Mouse (Mus musculus) megakaryocyte, adult 5-6 weeks (primary cell): ENCODE measurements around the gene Trem1. TPM values are rescaled to one million over a fixed set of nuclear protein-coding genes. Genes with fewer than 3 reads are reported as not detected.

ENCODE experiments used
- ATAC-seq: 2 replicates; pipeline ENCODE4 v1.8.0; 2016; ENCODE audit warnings: mild to moderate bottlenecking, inconsistent platforms; ENCODE audit not compliant: poor library complexity, severe bottlenecking
- total RNA-seq, 2 experiments: library from RNA; stranded (forward) in 1 of 2; stranded (reverse) in 1 of 2; fragments of 153-499, 151-499 nt in 1 of 2; fragments of 221-1000, 200-1000 nt in 1 of 2; gene quantifications; 2 replicates each; pipeline versions ENCODE4 v1.2.3 to v1.2.4; 2015 to 2017

The Trem1 gene
- total RNA-seq (2015) (5.4 and 6.6 TPM in 2 replicates), total RNA-seq (2017) (18.9 and 19.2 TPM in 2 replicates)

DNA sequence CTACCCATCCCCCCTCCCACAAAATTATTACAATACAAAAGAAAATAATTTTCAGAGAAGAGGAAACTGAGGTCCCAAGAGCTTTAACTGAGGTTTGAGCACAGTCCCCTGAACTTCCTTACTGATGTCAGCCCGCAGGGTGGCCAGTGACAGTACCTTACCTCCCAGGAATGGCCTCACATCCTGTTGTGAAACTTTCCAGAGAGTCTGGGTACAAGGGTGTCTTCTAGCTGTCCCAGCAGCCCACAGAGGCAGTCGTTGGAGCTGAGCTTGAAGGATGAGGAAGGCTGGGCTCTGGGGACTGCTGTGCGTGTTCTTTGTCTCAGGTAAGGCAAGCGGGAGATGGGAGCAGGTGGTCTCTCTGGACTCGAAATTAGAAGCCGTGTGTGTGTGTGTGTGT is at the start of gene Trem1:
Gene Trem1 (plus strand): TSS at position 251 of the 400 bp plus-strand sequence.
- ATAC-seq: peak; percentile 86

DNA sequence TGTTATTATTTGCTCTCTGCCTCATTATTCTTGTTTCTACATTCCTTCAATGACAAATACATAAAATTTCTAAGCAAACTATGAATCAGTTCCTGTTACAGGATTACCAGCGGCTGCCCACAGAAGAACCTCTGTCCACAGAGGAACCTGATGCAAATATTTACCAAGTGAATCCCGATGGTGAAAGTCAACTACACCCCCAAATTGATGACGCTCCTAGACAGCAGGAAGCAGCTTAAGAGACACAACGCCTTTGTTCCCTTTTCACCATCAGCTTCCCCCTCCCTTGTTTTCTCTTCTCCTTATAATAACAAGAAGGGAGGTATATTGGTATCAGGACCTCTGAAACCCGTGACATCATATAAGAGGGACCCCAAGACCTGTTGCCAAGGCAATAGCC is 47.3 kb upstream of the Trem1 start:
- ATAC-seq: peak; percentile 98

DNA sequence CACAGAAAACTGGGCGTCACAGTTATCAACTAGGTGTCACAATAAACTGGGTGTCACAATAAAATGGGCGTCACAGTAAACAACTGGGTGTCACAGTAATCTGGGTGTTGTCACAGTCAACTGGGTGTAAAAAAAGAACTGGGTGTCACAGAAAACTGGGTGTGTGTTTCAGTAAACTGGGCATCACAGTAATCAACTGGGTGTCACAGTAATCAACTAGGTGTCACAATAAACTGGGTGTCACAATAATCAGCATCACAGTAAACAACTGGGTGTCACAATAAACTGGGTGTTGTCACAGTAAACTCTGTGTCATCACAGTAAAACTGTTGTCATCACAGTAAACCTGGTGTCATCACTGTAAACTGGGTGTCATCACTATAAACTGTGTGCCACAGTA is 40.2 kb upstream of the Trem1 start:
- peak; percentile 46 for ATAC-seq

DNA sequence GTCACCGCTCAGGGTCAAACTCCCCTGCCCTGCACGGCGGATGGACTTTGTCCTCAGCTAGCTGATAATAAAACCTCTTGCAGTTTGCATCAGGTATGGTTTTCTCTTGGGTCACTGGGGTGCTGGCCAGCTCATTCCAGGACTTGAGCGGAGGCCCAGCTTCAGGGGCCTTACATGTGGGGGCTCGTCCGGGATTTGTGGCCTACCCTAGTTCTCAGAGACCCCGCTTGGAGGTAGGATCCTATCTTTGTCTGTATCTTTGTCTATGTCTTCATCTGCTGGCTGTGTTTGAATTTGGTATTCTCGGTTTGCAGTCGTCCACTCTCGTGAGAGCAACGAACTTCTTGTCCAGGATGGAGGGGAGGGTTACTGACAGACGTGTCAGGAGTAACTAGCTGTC is 29.5 kb upstream of the Trem1 start:
- ATAC-seq: no peak

DNA sequence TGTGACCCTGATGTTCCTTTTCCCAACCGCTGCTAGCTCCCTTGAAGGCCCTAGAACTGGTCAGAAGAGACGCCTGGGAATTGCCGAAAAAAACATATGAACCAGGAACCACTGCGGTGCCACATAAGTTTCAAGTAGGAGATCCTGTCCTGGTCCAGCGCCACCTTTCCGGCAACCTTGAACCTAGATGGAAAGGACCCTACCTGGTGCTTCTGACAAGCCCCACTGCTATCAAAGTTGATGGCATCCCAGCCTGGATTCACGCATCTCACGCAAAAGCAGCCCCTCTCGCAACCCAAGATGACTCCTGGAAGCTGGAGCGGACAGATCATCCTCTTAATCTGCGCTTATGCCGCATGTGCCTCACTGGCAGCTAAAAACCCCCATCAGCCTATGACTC is 20.0 kb upstream of the Trem1 start:
- no peak for ATAC-seq

DNA sequence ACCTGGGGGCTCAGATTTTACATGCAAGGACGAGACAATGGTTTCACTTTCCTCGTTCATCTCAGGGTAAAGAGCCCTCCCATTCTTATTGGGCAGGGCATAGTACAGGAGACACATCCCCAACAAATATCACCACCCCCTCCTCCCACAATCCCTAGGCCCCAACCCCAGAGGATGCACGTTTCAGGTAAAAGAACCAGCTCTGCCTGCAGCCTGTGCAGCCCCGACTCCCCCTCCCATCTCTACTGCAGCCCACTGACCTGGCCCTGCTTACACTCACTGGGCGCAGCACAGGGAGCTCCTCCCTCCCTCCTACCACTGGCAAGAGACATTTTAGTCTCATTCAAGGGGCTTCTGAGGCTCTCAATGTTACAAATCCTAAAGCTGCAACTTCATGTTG is 19.1 kb upstream of the Trem1 start:
- ATAC-seq: no peak

DNA sequence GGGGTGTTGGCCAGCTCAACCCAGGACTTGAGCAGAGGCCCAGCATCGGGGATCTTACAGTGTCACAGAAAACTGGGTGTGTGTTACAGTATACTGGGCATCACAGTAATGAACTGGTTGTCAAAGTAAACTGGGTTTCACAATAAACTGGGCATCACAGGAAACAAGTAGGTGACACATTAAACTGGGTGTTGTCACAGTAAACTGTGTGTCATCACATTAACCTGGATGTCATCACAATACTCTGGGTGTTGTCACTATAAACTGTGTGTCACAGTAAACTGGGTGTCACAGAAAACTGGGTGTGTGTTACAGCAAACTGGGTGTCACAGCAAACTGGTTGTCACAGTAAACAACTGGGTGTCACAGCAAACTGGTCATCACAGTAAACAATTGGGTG is 17.1 kb upstream of the Trem1 start:
- ATAC-seq: peak; percentile 90

DNA sequence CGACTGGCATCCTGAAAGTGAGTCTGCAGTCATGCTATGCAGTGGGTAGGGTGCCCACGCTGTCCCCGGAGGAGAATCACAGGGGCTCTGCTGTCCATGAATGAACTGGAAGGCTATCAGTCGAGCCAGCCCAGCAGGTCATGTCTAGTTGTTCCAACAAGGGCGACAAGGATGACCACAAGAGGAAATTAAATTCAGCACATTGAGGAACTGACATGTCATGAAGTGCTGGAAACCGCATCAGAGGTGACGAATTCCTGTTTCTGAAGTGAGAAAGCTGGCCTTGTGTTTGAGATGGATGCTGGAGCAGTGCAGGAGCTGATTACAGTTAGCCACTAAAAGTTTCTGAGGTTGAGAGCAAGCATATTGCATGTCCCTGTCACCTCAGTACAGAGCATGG is 1.9 kb upstream of the Trem1 start:
- ATAC-seq: peak; percentile 56

DNA sequence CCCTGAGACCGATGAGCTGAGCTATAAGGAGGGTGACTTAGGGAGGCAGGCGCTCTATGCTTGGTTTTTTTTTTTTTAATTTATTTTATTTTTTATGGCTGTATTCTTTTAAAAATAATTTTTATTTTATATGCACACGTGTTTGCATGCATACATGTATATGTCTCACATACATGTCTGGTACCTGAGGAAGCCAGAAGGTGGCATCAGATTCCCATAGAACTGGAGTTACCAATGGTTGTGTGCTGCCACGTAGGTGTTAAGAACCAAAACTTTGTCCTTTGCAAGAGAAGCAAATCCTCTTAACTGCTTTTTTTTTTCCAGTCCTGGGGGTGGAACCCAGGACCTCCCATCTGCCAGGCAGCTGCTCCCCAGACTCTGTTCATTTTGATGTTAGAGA is 1.2 kb downstream of the Trem1 start:
- no peak for ATAC-seq

DNA sequence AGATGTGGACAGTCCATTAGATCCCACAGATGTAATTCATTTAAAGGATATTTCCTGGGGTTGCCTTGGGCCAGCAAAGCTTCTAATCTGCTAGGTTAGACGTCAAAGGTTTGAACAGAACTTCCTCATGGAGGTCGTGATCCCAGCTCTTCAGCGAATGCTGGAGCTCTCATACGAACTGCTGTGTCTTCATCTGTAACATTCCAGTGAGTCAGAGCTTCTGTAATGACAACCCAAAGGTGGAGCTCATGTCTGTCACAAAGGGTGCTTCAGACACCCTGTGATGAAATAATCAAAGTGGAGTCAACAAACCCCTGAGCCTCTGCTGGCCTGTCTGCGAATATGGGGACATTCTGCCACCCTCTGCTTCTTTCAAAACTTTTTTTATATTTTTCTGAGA is 2.0 kb downstream of the Trem1 start:
- peak; percentile 22 for ATAC-seq

DNA sequence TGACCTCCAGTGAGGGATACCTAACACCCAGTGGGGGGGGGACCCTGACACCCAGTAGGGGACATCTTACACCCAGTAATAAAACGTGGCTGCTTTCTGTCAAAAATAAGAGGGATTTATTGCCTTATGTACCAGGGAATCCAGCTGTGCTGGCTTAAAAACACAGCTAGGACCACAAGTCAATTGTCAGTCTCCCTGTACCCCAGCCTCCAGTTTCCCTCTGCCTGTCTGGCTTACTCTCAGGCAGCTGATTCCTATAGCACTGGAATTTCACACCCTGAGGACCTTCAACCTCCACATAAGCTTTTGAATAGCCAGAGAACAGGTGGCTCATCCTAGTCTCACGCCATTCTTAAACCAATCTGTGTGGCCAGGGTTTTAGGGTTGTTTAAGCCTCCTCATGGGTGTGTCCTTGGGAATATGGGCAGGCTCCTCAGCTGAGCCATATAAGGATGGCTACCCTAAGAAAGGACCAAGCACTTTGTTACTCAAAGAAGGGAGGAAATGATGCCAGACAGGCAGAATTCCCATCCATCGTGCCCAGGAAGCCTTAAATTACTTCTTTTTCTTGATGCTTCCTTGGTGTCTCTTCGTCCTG is 3.3 kb downstream of the Trem1 start:
- no peak for ATAC-seq

DNA sequence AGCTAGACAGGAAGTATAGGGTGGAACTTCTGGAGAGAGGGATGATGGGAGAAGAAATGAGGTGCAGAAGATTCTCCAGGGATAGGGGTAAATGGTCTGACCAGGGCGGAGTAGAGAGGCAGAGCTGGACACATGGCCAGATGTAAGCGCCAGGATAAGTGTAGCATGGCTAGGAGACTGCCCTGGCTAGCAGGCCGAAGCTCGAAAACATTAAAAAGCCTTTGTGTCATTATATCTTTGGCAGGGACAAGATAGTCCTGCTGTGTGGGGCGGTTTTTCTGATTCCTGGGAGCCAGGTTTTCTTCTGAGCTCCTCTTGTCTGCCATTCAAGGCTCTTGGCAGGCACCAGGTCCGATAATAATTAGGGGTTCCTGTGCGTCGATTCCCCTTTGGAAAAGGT is 5.1 kb downstream of the Trem1 start:
- ATAC-seq: no peak

DNA sequence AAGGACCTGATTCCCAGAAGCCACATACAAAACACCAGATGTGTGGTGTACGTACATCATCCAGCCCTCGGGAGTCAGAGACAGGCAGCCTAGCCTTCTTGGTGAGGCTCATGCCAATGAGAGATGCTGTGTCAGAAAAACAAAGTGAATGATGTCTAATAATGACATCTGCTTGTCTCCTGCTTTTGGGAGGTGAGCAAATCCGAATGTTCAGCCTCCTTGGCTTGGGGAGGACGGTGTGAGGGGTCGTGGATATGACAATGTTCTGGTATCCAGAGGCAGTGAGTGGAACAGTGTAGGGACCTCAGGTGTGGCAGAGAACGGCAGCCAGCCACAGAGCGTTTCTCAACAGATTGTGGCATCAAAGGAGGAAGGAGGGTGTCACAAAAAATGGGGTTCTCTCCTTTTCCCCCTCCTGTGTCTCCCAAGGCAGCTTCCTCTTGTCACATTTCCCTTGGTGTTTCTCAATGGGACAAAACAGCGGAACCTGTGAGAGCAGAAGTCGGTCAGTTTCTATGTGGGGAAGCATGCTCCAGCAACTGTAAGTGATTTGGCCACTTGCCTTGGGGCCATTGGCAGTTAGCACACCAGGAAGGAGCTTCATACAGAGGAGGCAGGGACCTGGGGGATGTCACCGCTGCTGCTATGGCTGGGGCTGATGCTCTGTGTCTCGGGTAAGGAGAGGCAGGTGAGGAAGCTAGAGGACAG is 14.8 kb downstream of the Trem1 start, which contains the start of gene Trem3:
Gene Trem3 (plus strand): TSS at position 557 of the 708 bp plus-strand sequence.
- ATAC-seq: peak; percentile 92

DNA sequence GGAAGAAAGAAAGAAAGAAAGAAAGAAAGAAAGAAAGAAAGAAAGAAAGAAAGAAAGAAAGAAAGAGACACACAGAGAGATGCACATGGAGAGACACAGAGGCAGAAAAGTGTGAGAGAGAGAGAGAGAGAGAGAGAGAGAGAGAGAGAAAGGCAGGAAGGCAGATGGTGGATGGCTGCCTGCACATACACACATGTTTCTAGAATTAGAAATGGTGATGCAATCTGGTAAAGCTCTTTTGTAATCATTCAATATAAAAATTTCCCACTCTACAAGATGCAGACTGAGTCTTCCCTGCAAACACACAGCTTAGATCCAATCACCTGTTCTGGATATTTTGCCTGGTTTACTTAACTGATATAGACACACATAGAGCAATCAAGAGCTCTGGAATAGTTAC is 16.5 kb downstream of the Trem1 start:
- no peak for ATAC-seq

DNA sequence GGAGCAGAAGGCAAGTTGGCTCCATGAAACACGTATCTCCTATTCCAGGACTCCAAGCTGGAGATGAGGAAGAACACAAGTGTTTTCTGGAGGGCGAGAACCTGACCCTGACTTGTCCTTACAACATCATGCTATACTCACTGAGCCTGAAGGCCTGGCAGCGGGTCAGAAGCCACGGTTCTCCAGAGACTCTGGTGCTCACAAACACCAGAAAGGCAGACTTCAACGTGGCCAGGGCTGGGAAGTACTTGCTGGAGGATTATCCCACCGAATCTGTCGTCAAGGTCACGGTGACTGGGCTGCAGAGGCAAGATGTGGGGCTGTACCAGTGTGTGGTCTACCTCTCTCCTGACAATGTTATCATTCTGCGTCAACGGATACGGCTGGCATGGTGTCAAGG is 16.9 kb downstream of the Trem1 start:
- no peak for ATAC-seq

DNA sequence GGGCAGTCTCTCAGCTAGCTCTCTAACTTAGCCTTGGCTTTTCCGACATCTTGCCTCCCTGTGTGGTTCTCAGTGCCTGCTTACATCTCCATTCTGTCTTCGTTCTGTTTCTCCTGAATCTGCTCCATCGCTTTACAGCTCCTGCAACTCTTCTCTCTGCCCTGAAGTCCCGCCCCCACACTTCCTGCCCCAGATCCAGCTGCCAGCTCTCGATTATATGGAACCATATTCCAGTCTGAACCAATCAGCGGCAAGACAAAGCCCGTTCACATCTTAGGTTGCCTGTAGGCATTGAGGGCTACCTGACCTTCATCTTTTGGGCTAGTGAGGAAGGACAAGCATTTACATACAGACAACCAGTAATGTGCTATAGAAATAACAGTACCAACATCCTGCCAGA is 18.1 kb downstream of the Trem1 start:
- no peak for ATAC-seq

DNA sequence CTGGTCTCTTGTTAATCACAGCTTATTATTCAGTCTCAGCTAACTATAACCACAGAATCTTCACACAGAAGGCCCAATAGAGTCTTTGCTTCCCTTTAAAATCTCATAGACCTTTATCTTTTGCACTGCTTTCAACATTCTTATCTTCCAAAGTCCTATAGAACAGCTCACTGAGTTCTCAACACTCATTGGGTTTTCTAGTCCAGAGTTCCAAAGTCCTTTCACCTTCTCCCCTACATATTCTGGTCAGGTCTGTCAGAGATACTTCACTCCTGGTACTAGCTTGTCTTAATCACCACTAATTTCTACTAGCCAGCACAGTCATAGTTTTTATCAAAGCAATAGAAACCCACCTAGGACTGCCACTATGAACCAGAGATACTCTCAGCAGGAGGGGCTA is 24.0 kb downstream of the Trem1 start:
- ATAC-seq: no peak

DNA sequence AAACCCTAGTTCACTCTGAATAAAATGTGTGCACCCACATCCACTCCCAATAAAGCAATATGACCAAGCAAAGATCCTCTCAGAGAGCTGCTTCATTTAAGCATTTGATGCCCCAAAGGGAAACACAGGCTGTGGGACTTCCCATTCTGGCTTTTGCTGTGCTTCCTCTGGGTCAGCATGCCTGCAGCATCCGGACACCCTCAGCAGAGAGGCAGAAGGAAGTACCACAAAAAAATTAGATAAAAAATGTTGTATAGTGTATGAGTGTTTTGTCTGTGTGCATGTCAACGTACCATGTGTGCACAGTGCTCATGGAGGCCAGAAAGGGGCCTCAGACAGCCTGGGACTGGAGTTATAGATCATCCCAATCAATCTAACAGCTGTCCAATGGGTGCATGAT is 29.3 kb downstream of the Trem1 start:
- ATAC-seq: peak; percentile 53

DNA sequence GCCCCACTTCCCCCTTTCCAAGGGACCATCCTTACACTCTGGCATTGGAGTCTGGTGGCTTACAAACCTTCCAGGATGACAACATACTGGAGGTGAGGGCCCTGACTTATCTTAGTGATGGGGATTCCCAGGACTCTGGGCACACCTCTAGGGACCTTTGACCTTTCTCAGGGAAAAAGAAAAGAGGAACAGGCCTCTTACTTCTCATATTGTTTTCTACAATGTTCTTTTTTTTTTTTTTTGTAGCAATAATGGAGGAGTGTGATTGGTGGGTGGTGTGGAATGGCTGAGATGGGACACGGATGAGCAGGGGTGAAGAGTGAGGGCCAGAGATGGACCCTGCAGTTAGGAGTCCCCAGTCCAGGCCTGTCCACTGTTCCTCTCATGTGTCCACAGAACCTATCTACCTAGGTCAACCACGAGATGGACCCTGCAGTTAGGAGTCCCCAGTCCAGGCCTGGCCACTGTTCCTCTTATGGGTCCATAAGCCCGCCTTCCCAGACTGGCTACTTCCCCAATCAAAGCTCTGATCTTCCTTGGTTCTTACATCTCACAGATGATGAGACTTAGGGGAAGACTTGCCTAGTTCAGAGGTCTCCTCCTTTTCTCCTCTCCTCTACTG is 31.3 kb downstream of the Trem1 start, which contains the start of gene Treml4:
Gene Treml4 (plus strand): TSS at position 555 of the 622 bp plus-strand sequence.
- peak; percentile 74 for ATAC-seq

DNA sequence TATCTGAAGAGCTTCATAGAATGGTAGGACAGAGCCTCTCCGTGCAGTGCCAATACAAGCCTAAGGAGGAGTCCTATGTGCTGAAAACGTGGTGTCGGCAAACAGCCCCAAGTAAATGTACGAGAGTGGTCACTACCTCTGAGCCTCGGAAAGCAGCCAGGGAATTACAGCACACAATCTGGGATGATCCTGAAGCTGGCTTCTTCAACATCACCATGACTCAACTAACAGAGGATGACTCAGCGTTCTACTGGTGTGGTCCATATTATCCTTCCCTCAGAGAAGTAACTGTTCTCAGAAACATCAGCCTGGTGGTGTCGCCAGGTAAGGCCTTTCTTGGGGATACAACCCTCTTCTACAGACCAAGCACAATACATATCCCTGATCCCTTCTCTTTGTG is 32.1 kb downstream of the Trem1 start:
- no peak for ATAC-seq

DNA sequence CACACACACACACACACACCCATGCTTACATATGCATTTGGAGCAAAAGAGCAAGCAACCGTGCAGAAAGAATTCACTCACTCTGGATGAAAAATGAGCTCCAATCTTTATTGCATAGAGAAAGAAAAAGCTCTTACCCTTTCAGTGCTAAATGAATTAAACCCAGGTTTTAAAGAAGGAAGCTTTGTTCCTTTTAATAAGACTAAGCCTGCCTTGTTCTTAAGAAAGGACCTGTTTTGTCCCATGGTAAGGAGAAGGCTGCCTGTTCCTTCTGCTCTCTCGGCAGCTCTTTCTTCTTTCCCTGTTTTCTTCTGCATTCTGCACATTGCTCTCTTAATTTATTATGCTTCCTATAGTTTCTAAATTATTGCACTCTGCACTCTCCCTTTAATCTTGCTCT is 33.6 kb downstream of the Trem1 start:
- ATAC-seq: no peak

DNA sequence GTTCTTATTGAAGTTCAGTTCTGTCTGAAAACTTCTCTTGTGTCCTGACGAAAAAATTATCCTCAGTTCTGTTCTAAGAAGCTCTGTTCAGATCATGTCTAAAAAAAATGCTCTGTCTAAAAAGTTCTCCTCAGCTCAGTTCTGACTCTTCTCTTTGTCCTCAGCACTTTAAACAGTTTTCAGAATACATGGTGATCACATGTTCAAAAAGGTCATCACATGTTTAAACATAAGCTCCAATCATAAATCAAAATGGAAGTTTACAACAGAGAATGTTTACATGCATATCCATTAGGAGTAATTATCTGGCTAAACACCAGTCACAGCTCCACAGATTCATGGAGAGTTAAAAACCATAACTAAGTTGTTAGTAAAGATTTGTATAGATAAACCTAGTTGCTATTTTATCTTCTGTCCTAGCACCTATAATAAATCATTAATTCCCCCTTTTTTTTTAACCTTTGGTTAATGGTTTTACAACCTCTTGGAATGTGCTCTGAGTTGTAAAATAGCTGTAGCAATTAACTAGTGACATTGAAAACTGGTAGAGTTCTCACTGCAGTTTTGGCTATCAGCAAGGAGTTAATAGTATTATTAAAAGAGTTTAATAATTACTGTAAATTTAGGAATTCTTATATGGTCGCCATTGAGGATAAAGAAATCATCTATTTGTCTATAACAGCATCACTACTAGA is 34.2 kb downstream of the Trem1 start:
- no peak for ATAC-seq
